Mouse (Mus musculus) heart, postnatal 10 days (tissue): ENCODE measurements around the gene Paf1. TPM values are rescaled to one million over a fixed set of nuclear protein-coding genes. Genes with fewer than 3 reads are reported as not detected.

Source experiments
- DNase-seq, 2 experiments: peaks; one replicate each; pipeline ENCODE4 v3.0.0; 2021
- intact Hi-C: fragments of 180-260 bp; cut with DNase I; formaldehyde crosslinking; loops from one replicate; pipeline ENCODE4 v1.15.1; 2025
- total RNA-seq, 2 experiments: library from RNA; stranded (reverse); gene quantifications; 2 replicates each; pipeline ENCODE4 v1.2.3; 2021

Paf1 gene
- 10 to 100 TPM; 41.7 to 51.2 TPM for total RNA-seq

DNA sequence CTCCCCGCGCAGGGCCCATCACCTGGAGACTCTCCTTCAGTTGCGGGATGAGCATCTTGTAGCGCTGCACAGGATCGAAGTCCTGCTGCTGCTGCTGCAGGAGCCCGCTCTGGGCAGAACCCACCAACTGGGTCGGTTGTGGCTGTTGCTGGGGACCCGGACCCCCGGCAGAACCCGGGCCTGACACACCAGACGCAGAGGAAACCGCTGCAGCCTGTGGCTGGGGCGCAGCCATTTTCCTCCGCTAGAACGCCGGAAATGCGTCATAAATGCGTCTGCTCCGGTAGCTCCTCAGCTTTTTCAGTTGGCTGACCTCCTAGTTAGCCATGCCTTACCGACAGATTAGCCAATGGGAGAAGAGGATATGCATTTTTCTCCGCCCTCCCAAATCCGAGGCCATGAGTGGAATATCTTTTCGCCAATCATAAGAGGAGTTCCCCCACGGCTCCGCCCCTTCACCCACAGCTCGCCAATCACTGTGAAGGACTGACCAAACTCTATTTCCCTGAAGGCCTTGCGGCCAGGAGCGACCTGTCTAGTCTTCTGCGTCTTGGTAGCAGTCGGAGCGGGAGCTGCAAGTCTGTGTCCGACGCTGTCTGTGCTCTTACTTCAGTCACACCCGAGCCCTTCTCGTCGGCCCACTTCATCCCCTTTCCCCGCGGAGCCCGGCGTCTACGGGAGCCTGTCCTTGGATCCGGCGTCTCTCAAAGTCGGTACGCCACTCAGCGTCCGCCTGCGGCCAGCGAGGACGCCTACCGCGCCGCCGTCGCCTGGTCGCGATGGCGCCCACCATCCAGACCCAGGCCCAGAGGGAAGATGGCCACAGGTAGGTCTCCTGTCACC lies at the start of gene Paf1, which contains the start of gene Med29:
Gene Paf1, plus strand, starts transcription at position 523 of the 843 bp plus-strand sequence.
Gene Med29, minus strand, starts transcription at position 280 of the 843 bp plus-strand sequence.
- peak; percentile 98 for DNase-seq
- intact Hi-C loops = no loop called here

- intact Hi-C loops = no loop called here
- peak; percentile 48 to 73 for DNase-seq
Measured at GRCm38 (mm10) chr7:28344637-28345036, 48.1 kb upstream of the Paf1 start.

DNA sequence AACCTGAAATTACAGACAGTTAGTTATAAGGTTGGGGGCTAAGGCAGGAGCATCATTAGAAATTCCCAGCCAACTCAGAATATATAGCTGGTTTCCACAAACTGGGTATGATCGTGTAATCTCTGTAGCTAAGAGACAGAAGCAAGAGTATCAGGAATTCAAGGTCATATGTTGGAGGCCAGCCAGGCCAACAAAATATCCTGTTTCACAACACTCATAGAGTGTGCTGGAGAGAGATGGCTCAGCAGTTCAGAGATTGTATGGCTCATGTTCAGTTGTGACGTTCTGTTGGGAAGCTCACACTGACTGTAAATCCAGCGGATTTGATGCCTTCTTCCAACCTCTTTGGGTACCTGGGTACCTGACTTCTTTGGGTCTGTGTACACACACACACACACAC lies 45.0 kb upstream of the Paf1 start:
- no peak for DNase-seq
- intact Hi-C loops = no loop called here

DNA sequence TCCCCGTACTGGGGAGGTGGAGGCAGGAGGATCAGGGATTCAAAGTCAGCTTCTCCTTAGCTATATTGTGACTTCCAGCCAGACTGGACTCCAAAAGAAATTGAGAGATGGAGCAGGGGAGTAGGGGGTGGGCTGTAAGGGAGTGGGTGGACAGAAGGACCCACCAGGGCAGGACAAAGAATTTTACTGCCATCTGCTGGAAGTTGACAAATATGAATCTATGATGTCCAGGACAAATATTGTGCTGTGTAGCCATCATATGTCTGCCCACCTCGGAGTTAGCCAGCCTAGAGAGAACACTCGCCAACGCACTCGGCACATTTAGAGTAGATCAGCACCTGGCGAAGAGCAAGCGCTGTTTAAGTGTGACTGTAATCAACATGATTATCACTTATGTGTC lies 44.1 kb upstream of the Paf1 start:
- DNase-seq = no peak
- intact Hi-C loops = no loop called here

GRCm38 (mm10) chr7:28350155-28350883 lies 42.4 kb upstream of the Paf1 start, which contains the start of gene Rps16:
TSS of gene Rps16 (plus strand) at chr7:28350652.
- intact Hi-C loops = loop anchor here (1.0 kb wide), 1 partner anchor 20 kb away; no protein-coding TSS in a partner anchor

DNA sequence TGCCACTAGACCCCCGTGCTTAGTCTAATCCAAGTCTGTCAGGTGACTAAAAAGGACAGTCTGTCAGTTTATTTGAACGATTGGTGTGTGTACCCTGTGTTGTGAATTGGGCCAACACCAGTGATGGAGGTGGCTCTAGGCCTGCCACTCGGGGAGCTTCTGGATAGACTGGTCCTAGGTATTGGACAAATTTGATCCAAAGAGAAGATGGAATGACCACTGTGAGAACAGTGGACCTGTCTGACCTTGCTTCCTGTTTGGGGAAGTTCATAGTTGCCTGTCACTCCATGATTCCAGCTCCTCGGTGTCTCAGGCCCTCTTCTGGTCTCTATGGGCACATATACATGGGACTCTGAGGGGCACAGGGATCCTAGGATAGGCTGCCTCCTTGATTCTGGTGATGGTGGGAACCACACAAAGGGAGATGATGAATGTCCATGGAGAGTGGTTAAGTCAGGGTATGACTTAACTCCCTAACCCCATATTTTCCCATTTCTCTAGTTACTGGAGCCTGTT lies 41.0 kb upstream of the Paf1 start:
- DNase-seq = no peak
- intact Hi-C loops = no loop called here

More at GRCm38 (mm10) chr7:28350155-28350883, 42.4 kb upstream of the Paf1 start, which contains the start of gene Rps16:
- DNase-seq = peak; percentile 99 to 100

- intact Hi-C loops = no loop called here
- DNase-seq = no peak
Measured at GRCm38 (mm10) chr7:28353267-28353666, 39.5 kb upstream of the Paf1 start.

- intact Hi-C loops = no loop called here
- no peak for DNase-seq
Measured at GRCm38 (mm10) chr7:28354113-28354581, 38.6 kb upstream of the Paf1 start.

- intact Hi-C loops = no loop called here
- no peak for DNase-seq
Measured at GRCm38 (mm10) chr7:28354596-28354995, 38.2 kb upstream of the Paf1 start.

DNA sequence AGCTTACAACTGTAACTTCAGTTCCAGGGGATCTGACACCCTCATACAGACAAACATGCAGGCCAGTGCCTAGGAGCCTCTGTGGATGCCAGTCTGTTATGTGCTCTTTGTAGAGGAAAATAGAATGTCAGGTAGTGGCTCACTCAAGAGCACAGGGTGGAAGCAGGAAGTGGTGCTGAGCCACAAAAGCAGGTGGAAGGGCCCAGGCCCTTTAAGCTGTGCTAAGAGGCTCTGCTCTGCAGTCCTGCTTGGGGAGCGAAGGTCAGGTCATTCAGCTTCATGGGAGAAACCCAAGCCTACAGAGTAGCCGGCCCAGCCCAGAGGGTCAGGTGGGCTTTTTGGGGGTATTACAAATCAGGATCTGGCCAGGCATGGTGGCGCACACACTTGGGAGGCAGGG lies 37.5 kb upstream of the Paf1 start:
- intact Hi-C loops = no loop called here
- DNase-seq = no peak

- intact Hi-C loops = no loop called here
Measured at GRCm38 (mm10) chr7:28356981-28357380, 35.8 kb upstream of the Paf1 start.

DNA sequence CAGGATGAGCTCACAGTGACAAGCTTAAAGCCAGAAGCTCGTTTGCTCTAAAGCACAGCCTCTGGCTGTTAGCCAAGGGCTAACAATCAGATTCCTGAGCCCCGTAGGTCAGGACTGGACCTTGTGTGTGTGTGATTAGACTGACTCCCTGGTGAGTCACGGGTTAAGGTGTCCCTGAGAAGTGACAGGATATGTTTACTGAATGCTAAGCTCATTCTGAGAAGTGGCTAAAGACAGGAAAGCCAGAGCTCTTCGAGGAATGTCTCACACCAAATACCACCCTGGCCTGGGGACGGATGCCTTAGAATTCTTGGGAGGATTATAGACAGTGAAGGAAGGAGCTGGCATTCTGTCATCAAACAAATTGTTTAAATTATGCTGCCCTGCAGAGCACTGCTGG lies 34.8 kb upstream of the Paf1 start:
- DNase-seq = no peak
- intact Hi-C loops = no loop called here

More at GRCm38 (mm10) chr7:28356981-28357380, 35.8 kb upstream of the Paf1 start:
- peak; percentile 80 for DNase-seq

DNA sequence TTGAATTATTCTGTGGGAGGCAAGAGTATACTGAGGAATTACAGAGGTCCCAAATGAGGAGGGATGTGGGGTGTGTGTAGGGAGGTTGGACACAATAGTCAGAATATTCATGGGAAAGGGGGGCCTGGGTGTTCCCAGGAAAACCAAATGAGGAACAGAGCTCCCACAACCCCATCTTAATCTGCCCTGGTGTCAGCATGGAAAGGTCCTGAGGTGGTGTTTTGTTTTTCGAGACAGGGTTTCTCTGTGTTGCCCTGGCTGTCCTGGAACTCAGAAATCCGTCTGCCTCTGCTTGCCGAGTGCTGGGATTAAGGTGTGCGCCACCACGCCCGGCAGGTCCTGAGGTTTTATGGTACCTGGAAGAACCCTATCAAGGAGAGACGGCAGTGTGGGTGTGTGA lies 34.3 kb upstream of the Paf1 start:
- intact Hi-C loops = no loop called here
- DNase-seq = no peak

- DNase-seq = no peak
- intact Hi-C loops = no loop called here
Measured at GRCm38 (mm10) chr7:28359854-28360253, 32.9 kb upstream of the Paf1 start.

DNA sequence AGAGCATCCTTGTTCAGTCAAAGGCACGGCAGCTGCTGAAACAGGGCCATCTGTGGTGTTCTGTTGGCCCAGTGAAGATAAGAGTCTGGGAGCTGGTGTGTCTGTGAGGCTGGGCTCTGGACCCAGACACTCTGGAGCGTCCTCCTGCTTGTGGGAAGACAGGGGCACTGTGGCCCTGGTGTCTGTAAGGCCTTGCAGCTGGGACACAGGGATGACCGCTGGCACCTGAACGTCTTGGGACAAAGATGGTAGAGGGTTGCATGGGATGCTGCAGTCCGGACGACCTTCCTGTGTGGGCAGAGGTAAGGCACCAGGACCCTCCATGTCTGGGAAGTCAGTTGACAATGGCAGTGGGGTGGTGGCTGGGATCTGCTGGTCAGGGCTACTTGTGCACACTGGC lies 32.5 kb upstream of the Paf1 start:
- intact Hi-C loops = no loop called here
- no peak for DNase-seq

DNA sequence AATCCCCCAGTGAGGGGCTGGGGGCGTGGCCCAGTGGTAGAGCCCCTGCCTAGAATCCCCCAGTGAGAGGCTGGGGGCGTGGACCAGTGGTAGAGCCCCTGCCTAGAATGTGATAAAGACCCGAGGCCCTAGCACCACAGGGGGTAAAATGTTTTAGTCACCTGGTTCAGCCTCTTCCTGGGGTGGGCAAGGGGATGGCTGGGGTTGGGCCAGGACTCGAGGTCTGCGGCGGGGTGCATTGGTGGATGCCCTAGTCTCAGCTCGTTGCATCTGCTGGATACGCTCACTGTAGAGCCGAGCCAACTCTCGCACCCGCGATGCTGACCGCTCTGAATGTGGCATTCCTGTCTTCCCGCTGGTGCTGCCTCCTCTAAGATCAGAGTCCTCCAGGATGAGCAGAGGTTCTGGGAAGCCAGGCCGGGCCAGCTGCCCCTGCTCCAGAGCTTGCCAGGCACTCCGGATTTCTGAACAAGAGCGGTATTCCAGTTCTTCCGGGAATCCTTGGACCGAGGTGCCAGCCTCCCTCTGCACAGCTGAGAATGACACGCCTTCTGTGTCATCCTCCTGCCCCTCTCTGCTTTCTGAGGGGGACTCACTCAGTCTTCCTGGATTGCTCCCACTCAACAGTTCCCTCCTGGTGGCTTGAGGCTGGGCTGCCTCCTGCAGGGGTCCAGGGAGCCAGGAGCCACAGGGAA lies 31.0 kb upstream of the Paf1 start:
- no peak for DNase-seq
- intact Hi-C loops = no loop called here

DNA sequence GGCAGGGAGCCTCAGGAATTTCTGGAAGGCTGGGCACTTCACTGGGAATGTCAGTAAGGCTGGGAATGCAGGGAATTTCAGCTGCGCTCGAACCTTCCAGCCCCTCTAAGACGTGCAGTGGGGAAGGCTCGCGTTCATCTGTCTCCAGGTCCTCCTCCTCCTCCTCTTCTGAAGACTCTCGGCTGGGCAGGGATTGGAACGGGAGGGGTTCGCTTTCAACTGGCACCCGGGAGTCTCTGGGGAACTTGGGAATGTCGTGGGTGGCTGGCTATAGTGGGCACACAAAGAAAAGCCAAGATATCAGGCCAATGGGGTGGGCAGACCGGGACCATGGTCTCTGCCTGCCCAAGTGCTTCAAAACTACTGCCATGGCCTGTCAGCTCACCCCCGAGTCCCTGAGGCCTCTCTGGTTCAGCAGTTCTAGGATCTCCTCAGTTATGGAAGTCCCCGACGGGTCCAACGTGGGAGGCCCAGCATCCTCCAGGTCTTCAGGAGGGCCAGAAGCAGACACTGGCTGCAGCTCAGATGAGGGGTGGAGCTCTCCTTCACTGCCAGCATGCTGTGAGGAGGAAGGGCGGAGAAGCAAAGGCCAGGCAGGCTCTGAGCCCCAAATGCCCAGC lies 30.2 kb upstream of the Paf1 start:
- intact Hi-C loops = no loop called here

GRCm38 (mm10) chr7:28367663-28368275 lies 25.0 kb upstream of the Paf1 start:
- no peak for DNase-seq
- intact Hi-C loops = no loop called here

More for the DNA sequence above, 30.2 kb upstream of the Paf1 start:
- DNase-seq = no peak

DNA sequence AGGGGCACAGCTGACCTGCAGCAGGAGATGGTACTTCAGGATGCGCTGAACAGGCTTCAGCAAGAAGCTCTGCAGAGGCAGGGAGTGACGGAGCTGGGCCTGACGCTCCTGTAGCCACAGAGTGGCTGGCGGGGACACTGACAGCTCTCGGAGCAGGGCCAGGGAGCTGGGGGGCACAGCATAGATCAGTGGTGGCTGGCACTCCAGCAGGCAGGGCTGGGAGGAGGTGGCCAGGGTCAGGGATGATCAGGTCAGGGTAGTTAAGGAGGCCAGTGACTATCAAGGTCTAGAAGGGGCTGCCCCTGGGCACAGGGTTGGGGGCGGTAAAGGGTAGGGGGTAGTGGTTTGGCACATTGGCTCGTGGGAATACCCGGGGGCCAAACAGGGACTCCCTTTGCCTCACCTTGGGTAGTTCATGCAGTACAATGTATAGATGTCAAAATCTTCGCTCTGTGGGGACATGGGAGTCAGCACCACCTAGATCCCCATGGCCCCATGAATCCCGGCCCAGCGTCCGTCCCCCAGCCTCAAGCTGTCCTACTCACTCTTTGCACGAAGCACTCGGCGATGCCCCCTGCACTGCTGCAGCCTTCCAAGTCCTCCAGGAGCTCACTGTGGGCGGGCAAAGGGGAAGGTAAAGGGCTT lies 24.4 kb upstream of the Paf1 start:
- intact Hi-C loops = no loop called here
- DNase-seq = no peak
